Mouse (Mus musculus) mouse trophoblast stem cell (cell line): ENCODE measurements around the gene Ppp4r4.
"Not testable (repeated sequence)": the region's sequence is repeated elsewhere in the genome, so short reads cannot be mapped to it uniquely, and the experiment has no call there.

Experiments
- in situ Hi-C, 2 experiments: fragments of 300-500 bp; cut with MseI, MboI; formaldehyde crosslinking; loops; 2 replicates in 1 of 2; 3 replicates in 1 of 2; pipeline ENCODE4 v1.15.1; 2025

The Ppp4r4 gene

GRCm38 (mm10) chr12:103631203-103631612 is 99.1 kb downstream of the Ppp4r4 start, which contains the start of gene Serpina10:
Gene Serpina10, minus strand, starts transcription at chr12:103631444.
- in situ Hi-C loops, result no loop called here

DNA sequence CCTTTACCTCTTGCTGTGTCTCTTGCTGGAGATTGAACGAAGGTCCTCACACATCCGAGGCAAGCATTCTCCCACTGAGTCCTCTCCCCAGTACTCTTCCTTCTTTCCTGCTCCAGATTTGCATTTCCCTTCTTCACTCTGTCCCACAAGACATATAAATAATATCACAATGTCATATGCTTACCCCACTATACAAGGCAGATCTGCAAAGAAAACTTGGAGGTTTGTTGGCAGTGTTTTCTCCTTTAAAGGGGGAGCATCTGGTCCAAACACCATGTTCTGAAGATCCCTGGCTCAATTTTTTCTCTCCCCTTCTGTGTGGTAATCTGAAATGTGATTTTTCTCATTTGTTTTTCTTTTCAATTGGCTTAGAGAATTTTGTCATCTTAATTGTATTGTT is 102.3 kb downstream of the Ppp4r4 start:
- in situ Hi-C loops, result no loop called here

- in situ Hi-C loops, result no loop called here
Observed at GRCm38 (mm10) chr12:103635846-103636245, 103.8 kb downstream of the Ppp4r4 start.

DNA sequence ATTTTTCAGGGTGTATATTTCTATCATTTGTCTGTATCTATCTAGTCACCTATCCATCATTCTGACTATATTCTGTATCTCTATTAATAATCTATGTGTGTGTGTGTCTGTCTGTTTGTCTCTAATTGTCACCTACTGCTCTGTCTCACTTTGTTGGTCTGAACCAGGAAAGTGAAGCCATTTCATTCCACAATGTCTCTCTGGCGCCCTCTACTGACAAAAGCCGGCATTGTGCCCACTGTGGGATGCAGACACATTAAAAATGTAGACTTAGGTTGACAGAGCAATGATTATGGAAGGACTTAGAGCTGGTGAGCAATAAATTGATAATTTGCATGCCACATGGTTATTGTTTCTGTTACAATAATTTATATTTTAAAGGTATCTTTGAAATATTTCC is 111.3 kb downstream of the Ppp4r4 start:
- in situ Hi-C loops, result loop anchor here (5.0 to 10.0 kb wide), 2 partner anchors 99 to 101 kb away; no protein-coding TSS in a partner anchor

GRCm38 (mm10) chr12:103643818-103644217 is 111.7 kb downstream of the Ppp4r4 start:
- in situ Hi-C loops, result loop anchor here (5.0 to 10.0 kb wide), 2 partner anchors 99 to 102 kb away; no protein-coding TSS in a partner anchor

GRCm38 (mm10) chr12:103644601-103645000 is 112.5 kb downstream of the Ppp4r4 start:
- in situ Hi-C loops, result loop anchor here (5.0 to 10.0 kb wide), 2 partner anchors 100 to 102 kb away; no protein-coding TSS in a partner anchor

GRCm38 (mm10) chr12:103646314-103646713 is 114.2 kb downstream of the Ppp4r4 start:
- in situ Hi-C loops, result loop anchor here in 1 of 2 experiments (10.0 kb wide), 1 partner anchor 102 kb away; no protein-coding TSS in a partner anchor

- in situ Hi-C loops, result no loop called here
Observed at GRCm38 (mm10) chr12:103653836-103654235, 121.8 kb downstream of the Ppp4r4 start.

GRCm38 (mm10) chr12:103655123-103656044 is 123.3 kb downstream of the Ppp4r4 start:
- in situ Hi-C loops, result no loop called here

DNA sequence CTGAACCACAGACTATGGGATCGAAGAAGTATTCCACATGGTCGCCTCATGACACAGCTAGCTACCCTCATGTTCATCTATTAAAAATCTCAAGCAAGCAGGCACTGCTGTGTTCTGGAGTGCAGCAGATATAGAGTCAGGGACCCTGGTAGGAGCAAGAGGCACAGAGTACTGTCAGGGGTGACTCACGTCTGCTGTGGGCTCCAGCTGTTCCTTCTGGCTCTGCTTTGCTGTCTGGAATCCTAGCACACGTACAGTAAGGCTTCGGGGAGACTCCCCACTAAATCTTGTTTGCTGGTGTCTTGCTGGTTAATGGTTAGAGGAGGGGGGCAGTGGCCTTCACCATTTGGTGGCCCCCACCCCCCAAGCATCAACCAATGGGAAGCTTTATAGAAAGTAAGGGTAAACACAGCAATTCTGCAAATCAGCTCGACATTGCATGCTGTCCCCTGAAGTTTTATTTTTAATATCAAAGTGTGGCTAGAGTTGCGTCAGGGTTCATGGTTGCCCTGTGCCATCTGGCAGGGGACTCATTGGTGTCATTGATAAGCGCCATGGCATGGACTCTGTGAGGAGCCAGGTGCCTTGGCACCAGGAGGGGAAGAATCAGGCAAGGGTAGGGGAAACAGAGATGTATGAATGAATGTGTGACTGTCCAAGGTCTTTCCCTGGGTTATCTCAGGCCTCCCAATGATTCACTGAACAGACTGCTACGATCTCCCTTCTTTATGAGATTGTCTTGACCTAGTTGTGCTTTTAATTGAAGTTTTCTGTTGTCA is 125.0 kb downstream of the Ppp4r4 start, which contains the start of gene Serpina6:
TSS of gene Serpina6 (minus strand) at position 365 of the 779 bp plus-strand sequence.
- in situ Hi-C loops, result no loop called here

DNA sequence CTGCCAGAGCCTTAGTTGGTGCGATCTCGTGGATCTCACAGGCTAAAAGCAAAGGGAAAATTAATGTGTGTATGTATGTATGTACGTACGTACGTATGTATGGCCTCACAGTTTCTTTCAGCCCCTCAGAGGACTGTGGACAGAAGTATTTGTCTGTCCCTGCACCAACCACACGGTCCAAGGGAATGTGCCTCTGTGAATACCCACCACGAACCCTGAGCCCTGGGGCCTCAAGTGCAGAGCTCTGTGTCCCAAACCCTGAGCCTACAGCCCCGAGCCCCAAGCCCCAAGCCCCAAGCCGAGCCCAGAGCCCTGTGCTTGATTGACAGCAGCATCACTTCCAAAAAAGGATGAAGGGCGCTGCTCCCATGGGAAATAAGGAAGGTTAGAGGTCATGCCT is 125.9 kb downstream of the Ppp4r4 start:
- in situ Hi-C loops, result no loop called here

DNA sequence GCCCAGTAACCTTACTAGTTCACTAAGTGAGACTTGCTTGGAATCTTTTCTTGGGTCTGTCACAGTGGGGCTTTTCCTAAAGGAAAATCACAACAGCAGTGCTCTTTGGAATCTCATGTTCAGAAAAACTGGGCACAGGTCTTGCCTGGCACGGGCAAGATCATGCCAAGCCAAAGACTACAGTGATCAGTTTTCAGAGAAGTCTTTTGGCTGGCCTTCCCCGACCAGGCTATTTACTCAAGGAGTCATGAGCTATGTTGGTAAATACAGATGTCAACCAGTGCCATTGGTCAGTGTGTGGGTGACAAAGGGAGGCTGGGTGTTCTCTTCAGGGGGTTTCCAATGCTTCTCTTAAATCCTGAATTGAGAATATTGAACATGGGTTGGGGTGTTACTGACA is 127.1 kb downstream of the Ppp4r4 start:
- in situ Hi-C loops, result no loop called here

GRCm38 (mm10) chr12:103660076-103660475 is 128.0 kb downstream of the Ppp4r4 start:
- in situ Hi-C loops, result no loop called here

GRCm38 (mm10) chr12:103662053-103662452 is 130.0 kb downstream of the Ppp4r4 start:
- in situ Hi-C loops, result not testable (repeated sequence)
